Mouse (Mus musculus) thymus, postnatal 25 days (tissue): ENCODE measurements at regions not wholly inside any gene's neighbourhood (a gene's known extent, or its start where the extent isn't known, plus 50 kb on each side); places are given as distances from the start of the nearest gene placed in this dataset.

Experiments used
- DNase-seq: peaks from one replicate; pipeline ENCODE4 v3.0.0; 2022

DNA sequence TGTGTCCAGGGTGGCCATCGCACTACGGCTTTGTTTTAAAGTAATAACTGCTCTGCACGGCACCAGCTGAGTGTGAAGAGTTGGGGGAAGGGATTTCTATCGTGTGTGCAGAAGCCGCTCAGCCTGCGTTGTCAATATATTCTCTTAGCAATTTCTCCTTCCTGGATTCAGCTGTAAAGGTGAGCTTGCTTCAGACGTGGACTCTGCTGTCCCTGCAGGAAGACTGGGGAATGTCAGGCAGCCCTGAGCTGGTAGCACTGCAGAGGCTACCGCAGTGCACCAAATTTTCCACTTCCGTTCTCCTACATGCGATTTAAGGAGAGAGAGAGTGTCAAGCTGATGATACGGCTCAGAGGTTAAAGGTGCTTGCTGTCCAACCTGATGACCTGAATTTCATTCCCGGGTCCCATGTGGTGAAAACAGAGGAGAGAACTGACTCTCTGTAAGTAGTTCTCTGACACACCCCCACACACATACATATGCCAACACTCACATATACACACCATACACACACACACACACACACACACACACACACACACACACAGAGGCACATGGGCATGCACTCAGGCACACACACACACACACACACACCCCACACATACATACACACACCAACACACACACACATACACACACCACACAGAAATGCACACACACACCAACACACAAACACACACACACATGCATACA lies 59.9 kb upstream of the Prelid3b start:
- DNase-seq, result peak; percentile 8

GRCm38 (mm10) chr2:174540717-174541116 lies 67.8 kb upstream of the Prelid3b start:
- DNase-seq, result no peak

- DNase-seq, result peak; percentile 12
Measured at GRCm38 (mm10) chr2:174547207-174547606, 74.3 kb upstream of the Prelid3b start.

GRCm38 (mm10) chr2:174547701-174548100 lies 74.8 kb upstream of the Prelid3b start:
- no peak for DNase-seq

GRCm38 (mm10) chr2:174548776-174549175 lies 75.9 kb upstream of the Prelid3b start:
- no peak for DNase-seq

DNA sequence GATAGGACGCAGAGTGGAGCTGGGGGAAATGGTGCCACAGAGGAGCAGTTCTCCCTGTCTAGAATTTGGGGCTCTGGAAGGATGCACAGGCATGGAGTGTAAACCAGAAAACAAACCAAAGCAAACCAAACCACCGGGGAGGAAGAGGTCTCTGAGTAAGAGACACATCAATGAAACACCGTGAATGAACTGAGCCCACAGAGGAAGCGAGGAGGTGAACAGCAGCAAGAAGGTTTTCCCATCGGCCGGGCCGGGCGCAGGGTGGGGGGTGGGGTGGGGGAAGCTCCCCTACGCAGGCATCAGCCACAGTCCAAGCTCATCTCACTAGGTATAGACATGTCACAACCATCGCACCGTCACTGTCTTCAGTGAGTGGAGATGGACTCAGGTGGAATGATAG lies 82.9 kb upstream of the Prelid3b start:
- DNase-seq, result peak; percentile 8

DNA sequence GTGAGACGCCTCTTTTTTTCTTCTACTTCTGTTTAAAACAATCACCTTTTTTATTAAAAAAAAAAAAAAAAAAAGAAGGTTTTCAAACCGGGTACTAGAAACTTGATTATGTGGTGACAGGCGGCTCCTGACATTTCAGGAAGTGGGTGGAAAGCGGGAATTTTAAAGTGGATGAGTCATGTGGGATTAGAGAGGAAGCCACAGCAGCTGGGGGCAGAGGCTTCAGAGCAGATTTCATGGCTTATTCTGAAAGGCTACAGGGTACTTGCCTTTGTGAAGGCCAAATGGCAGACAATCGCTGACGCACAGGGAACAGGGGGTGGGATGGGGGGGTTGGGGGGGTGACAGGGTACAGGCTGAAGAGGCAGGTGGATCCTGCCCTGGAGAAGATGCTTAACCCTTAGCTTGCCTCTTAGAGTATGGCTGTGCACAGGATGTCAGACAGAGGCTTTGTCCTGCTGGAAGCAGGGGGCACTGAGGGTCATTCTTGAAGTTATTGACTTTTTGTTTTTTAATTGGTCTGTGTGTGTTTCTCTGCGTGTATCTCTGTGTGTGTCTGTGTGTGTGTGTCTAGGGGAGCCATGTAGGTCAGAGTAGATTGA lies 81.4 kb upstream of the Zfp831 start:
- DNase-seq, result no peak

- no peak for DNase-seq
Measured at GRCm38 (mm10) chr2:174563917-174564316, 79.4 kb upstream of the Zfp831 start.

DNA sequence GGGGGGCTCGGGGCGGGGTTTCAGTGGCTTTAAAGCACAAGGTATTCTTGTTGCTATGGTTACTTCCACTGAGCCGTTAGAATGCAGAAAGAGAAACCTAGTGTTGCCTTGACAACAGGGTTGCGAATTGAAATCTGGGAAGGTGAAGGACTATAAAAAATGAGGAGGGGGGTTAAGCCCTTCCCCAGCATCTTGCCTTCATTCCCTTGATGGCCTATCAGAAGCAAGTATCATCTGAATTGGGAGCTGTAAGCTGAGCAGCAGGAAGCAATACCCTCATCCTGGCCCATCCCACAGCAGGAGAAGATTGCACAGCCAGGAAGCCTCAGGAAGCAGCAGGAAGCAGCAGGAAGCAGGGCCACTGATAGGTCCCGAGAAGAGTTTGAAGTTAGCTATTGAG lies 78.5 kb upstream of the Zfp831 start:
- DNase-seq, result no peak

DNA sequence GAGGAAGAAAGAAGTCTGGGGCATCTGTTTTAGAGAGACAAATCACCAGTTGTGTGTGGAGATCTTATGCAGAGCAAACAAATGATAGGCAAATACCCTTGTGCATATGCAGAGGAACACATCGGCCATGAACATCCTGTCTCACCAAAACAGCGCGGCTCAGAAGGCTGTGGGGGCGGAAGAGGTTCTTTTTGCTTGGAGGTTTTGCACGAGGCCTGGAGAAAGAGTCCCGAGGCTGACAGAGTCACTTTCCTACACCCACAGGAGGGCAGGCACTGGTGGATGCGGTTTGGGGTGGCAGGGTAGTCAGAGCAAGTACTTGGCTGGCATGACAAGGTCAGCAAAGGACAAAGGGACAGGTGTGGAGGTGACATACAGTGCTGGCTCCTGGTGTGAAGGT lies 77.4 kb upstream of the Zfp831 start:
- DNase-seq, result peak; percentile 52

DNA sequence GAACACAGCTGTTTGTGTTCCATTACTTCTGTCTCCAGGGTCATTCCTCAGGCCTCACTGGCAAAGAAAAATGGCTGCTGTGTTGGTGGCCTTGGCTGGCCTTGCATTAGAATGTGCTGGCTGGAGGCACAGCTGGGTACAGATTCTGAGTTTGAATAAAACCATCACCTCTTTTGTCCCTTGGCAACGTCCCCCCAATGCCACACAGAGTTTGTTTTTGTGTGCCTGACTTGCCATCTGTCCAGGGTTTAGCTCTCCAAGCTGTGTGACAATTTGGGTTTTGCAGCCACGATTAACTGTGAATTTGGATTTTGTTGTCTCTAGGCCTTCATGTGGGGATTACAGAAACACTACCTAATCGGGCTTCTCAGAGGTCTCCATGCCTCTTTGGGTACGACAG lies 76.6 kb upstream of the Zfp831 start:
- DNase-seq, result no peak

- DNase-seq, result no peak
Measured at GRCm38 (mm10) chr2:174574804-174575507, 68.4 kb upstream of the Zfp831 start.

- DNase-seq, result no peak
Measured at GRCm38 (mm10) chr2:174575546-174575945, 67.8 kb upstream of the Zfp831 start.

GRCm38 (mm10) chr2:174580906-174581703 lies 62.2 kb upstream of the Zfp831 start:
- no peak for DNase-seq

GRCm38 (mm10) chr2:174584272-174584671 lies 59.1 kb upstream of the Zfp831 start:
- no peak for DNase-seq
